Mouse (Mus musculus) cerebellum, adult 11 months (tissue): ENCODE measurements around the gene Cdh7.
"Not testable (repeated sequence)": the region's sequence is repeated elsewhere in the genome, so short reads cannot be mapped to it uniquely, and the experiment has no call there.

Experiments used
- DNase-seq: peaks from one replicate; pipeline ENCODE4 v3.0.0; 2022

The Cdh7 gene

GRCm38 (mm10) chr1:109982064-109982808 is at the start of gene Cdh7:
Gene Cdh7 (plus strand): TSS chr1:109982431.
- DNase-seq: peak; percentile 89

DNA sequence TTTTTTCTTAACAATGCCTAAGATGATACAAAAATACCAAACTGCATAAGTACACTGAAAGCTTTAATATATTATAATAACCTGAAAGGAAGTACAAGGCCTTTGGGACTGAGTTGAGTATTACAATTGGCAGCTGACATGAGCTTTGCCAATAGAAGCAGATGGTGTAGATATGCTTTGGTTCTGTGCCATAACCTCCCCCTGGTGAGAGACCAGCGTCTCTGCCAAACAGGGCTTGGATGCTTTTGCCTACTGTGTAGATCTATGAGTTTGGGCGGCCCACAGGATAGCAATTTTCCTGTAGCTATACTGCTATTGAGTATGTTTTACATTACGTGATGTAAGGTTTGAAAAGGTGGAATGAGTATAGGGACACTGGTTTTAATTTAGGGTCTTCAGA is 49.6 kb upstream of the Cdh7 start:
- peak; percentile 95 for DNase-seq

DNA sequence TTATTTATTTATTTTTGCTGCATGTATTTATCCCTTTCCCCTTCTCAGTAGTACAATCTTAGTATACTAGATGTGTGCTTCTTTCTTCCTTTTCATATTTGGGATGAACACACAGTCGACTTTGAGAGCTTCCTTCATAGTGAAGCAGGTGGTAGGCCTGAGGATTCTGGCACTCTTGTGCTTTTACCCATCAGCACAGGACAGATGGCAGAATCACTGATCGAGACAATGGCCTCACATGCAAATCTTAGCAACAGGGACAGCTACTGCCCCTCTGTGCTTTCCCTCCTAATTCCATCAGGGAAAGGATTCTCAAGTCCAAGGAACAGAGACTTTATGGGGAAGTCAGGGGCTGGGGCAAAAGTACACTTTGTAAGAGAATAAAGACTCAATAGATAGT is 33.7 kb upstream of the Cdh7 start:
- peak; percentile 72 for DNase-seq

DNA sequence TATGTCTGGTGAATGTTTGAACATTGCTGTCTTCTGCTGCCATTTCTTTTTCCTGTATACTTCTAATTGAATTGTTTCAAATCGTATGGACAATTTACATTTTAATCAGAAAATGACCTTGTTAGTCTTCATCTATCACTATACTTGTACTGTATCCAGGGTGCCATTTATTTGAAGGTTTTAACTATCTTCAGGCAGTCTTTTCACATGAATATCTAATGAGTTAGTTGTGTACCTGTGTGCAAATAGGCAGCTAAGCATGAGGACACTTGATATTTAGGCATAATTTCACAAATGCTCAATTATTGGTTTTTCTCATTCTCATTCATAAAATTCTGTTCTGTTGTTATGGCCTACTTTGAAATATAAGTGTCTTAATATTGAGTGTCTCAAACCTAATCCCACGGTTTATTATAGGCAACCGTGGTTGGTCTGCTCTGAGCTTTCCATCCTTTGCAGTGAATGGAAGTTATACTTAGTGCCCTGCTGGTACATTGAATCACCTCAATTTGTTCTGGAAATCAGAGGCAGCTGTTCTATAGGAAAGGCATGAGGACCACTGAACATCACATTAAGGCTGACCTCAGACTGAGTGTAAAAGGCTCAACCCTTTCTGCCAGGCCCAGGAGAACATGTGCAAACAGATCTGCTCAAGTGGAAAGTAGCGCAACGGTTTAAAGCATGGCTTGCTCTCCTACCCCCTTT is 10.4 kb upstream of the Cdh7 start:
- no peak for DNase-seq

GRCm38 (mm10) chr1:109972426-109973015 is 9.7 kb upstream of the Cdh7 start:
- DNase-seq: no peak

DNA sequence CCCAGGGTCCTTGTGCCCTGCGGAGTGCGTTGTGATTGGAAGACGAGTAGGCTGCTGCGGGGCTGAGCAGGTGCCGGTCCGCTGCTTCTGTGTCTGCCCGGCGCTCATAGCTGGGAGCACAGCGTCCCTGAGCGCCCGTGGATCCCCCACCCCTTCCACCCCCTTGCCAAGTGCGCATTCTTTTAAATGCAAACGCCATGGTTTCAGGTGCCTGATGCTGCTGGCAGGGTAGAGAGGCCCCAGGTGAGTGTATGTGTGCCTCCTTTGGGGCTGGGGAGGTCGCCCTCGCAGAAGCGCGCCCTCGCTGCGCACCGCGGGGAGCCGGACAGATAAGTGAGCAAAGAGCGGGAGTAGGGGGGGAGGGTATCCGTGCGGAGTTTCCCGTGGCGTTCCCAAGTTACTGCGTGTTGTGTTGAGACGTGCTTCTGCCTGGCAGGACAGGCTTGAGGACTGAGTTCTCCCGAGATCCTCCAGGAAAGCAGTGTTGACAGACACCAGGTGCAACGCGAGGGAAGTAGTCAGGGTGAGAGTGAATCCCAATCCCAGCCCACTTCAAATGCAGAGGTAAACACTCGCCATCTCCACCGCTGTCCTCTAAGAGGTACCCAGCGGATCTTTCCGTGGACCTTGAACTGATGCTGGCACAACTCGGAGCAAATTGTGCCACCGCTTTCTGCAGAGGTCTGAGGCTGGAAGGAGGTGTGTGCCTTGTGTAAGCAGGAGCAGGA is 742 bp downstream of the Cdh7 start:
- peak; percentile 76 for DNase-seq

GRCm38 (mm10) chr1:109983537-109983912 is 1.3 kb downstream of the Cdh7 start:
- DNase-seq: peak; percentile 65

DNA sequence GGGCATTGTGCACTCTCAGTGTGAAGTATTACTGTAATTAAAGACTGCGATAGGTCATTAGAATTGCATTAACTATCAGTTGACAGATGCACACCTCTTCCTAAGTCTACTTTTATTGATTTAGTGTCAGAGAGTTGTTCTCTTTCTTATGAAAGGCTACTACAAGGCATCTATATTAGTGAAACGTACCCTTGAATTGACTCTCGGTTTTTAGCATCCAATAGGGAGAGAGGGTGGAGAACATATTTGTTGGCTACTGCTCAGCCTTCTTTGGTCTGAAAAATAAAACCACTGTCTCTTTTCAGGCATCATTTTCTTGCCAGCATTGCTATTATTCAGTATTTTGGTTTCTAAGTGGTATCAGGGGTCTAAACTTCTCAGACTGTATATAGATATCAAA is 2.5 kb downstream of the Cdh7 start:
- no peak for DNase-seq

GRCm38 (mm10) chr1:109985468-109985867 is 3.2 kb downstream of the Cdh7 start:
- peak; percentile 70 for DNase-seq

GRCm38 (mm10) chr1:109989541-109989940 is 7.3 kb downstream of the Cdh7 start:
- DNase-seq: no peak

- DNase-seq: peak; percentile 60
These were observed 11.7 kb downstream of the Cdh7 start for GRCm38 (mm10) chr1:109993906-109994305.

GRCm38 (mm10) chr1:110004451-110004850 is 22.2 kb downstream of the Cdh7 start:
- no peak for DNase-seq

DNA sequence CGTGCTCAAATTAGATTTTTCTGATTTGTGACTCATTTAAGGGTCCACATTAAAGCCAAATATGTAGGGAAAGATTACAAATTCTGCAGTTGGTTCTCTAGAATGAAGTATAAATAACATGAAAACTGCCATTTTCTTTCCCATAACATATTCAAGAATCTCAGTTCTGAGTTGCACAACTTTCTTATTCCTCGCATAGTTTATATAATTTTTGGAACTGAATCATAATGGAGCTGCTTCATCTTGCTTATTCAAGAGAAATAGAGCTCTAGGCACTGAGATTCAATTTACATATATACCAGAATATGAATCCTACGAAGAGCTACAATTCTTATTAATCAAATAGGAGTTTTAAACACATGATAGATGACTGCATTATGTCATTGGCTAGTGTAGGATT is 22.8 kb downstream of the Cdh7 start:
- DNase-seq: no peak

- DNase-seq: no peak
These were observed 29.9 kb downstream of the Cdh7 start for GRCm38 (mm10) chr1:110012153-110012552.

GRCm38 (mm10) chr1:110056317-110056716 is 74.1 kb downstream of the Cdh7 start:
- no peak for DNase-seq

- DNase-seq: no peak
These were observed 85.2 kb downstream of the Cdh7 start for GRCm38 (mm10) chr1:110067405-110067804.

GRCm38 (mm10) chr1:110078471-110078870 is 96.2 kb downstream of the Cdh7 start:
- no peak for DNase-seq

DNA sequence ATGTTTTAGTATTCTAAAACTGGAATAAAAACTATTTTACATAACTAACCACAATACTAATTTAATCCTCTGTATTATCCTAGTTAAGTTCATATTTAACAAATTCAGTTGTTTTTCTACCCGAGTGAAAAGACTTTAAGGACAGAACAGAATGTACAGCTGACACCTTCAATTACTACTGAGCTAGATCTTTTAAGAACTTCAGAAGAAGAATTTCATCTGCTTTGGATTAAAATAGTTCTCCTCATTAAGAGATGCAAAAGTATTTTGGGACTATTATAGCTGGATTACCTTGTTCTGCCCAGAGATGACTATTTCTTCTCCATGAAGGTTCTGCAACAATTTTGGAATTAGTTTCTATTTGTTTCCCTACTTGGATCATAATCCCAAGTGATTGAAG is 135.8 kb downstream of the Cdh7 start:
- no peak for DNase-seq

GRCm38 (mm10) chr1:110118862-110119261 is 136.6 kb downstream of the Cdh7 start:
- no peak for DNase-seq

- not testable (repeated sequence) for DNase-seq
These were observed 189.2 kb downstream of the Cdh7 start for GRCm38 (mm10) chr1:110171459-110171858.
